Mouse (Mus musculus) lung, embryonic 15.5 days (tissue): ENCODE data around the gene Kdm4b. TPM values are rescaled to one million over a fixed set of nuclear protein-coding genes. Genes with fewer than 3 reads are reported as not detected.

Source experiments
- microRNA-seq: library from miRNA; unstranded; fragments of <30 nt; microRNA quantifications from one replicate; pipeline ENCODE4, GENCODE M21; 2016
- polyA plus RNA-seq: library from polyadenylated mRNA; unstranded; fragments of >200 nt; fragmentation: Nextera tagmentation; extraction: Ambion mirVana; gene quantifications from 2 replicates; pipeline ENCODE4 v1.2.1, GENCODE M21; 2015

The Kdm4b gene
- polyA plus RNA-seq, 1 experiment from 2014 or later, result 33.7 TPM

Small RNAs within 50 kb of the gene (microRNA-seq; reads per million reads assigned to microRNA genes)
- gene Mir6977, result not detected

Other genes starting within 250 kb of the Kdm4b start
- 111 and 119 TPM in 2 replicates for gene Hdgfl2, start 246.4 kb upstream of the Kdm4b start, polyA plus RNA-seq
- 0.10 and 0.19 TPM in 2 replicates for gene Plin4, start 216.3 kb upstream of the Kdm4b start, polyA plus RNA-seq
- 0.95 and 1.2 TPM in 2 replicates for gene Plin5, start 208.5 kb upstream of the Kdm4b start, polyA plus RNA-seq
- gene Lrg1, start 204.1 kb upstream of the Kdm4b start, polyA plus RNA-seq, result 0.55 TPM in 2 replicates
- 2.1 TPM in 2 replicates for gene Sema6b, start 185.7 kb upstream of the Kdm4b start, polyA plus RNA-seq
- 15.3 and 18.3 TPM in 2 replicates for gene Tnfaip8l1, start 163.6 kb upstream of the Kdm4b start, polyA plus RNA-seq
- gene Mydgf, start 142.1 kb upstream of the Kdm4b start, polyA plus RNA-seq, result 103 TPM in 2 replicates
- 37.1 and 37.6 TPM in 2 replicates for gene Dpp9, start 107.2 kb upstream of the Kdm4b start, polyA plus RNA-seq
- gene Fem1a, start 69.3 kb upstream of the Kdm4b start, polyA plus RNA-seq, result 11.7 and 13.3 TPM in 2 replicates
- gene Ticam1, start 49.3 kb upstream of the Kdm4b start, polyA plus RNA-seq, result 4.2 and 4.6 TPM in 2 replicates
- 82.4 and 82.5 TPM in 2 replicates for gene Plin3, start 33.2 kb upstream of the Kdm4b start, polyA plus RNA-seq
- gene Arrdc5, start 25.8 kb upstream of the Kdm4b start, polyA plus RNA-seq, result not detected in 2 replicates
- 148 and 150 TPM in 2 replicates for gene Uhrf1, start 22.7 kb upstream of the Kdm4b start, polyA plus RNA-seq
- gene Ptprs, start 150.4 kb downstream of the Kdm4b start, polyA plus RNA-seq, result 73.4 and 77.9 TPM in 2 replicates
- not detected in 2 replicates for gene Znrf4, start 186.4 kb downstream of the Kdm4b start, polyA plus RNA-seq
- 2.4 and 4.5 TPM in 2 replicates for gene Gm20219, start 228.3 kb downstream of the Kdm4b start, polyA plus RNA-seq